Mouse (Mus musculus): ENCODE data around the gene Ip6k3.

DNA sequence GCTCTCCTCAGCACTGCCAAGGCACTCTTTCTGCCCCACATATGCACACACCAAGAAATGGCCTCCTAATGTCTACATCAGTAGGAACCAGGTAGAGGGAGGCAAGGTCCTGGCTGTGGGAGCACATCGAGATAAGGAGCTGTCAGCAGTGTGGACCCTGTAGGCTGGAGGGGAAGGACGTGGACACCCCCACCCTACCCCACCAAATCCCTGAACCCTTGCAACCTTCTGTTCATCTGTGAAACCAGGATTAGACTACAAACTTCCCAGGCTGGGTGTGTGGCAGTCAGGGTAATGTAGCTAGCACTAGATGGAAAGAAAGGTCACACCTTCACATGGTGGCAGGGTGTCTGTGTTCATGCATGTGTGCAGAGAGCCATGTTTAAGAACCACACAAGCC, 44.5 kb downstream of the Ip6k3 start:
- TF ChIP-seq GATA1 (IDR thresholded peaks at IDR 0.05; ENCODE audit: borderline replicate concordance, low read length) (no peak), FLI1 (IDR thresholded peaks at IDR 0.05; ENCODE audit: low read length) (no peak)
